Mouse (Mus musculus) layer of hippocampus, adult 9-10 months (tissue): ENCODE measurements at regions not wholly inside any gene's neighbourhood (a gene's known extent, or its start where the extent isn't known, plus 50 kb on each side); places are given as distances from the start of the nearest gene placed in this dataset.
A peak's percentile ranks its signal among the peaks of the same experiment; 100 is the strongest.

Experiments
- DNase-seq: peaks from one replicate; pipeline ENCODE4 v3.0.0; 2022; ENCODE audit warnings: low spot score

GRCm38 (mm10) chr15:67901191-67901601 is 1400.5 kb upstream of the Lrrc6 start:
- DNase-seq = no peak

- no peak for DNase-seq
These were observed 1399.1 kb upstream of the Lrrc6 start for GRCm38 (mm10) chr15:67899772-67900171.

GRCm38 (mm10) chr15:67898959-67899403 is 1398.3 kb upstream of the Lrrc6 start:
- DNase-seq = peak; percentile 70

GRCm38 (mm10) chr15:67892066-67892465 is 1391.4 kb upstream of the Lrrc6 start:
- no peak for DNase-seq

GRCm38 (mm10) chr15:67890612-67891304 is 1390.0 kb upstream of the Lrrc6 start:
- DNase-seq = no peak

- DNase-seq = no peak
These were observed 1387.8 kb upstream of the Lrrc6 start for GRCm38 (mm10) chr15:67888548-67888947.

- DNase-seq = no peak
These were observed 1354.6 kb upstream of the Lrrc6 start for GRCm38 (mm10) chr15:67855291-67855690.

GRCm38 (mm10) chr15:67850118-67850517 is 1349.4 kb upstream of the Lrrc6 start:
- no peak for DNase-seq

- DNase-seq = no peak
These were observed 1345.0 kb upstream of the Lrrc6 start for GRCm38 (mm10) chr15:67845707-67846106.

GRCm38 (mm10) chr15:67840671-67841070 is 1340.0 kb upstream of the Lrrc6 start:
- peak; percentile 76 for DNase-seq

GRCm38 (mm10) chr15:67825796-67826484 is 1325.2 kb upstream of the Lrrc6 start:
- DNase-seq = no peak

GRCm38 (mm10) chr15:67823226-67823625 is 1322.5 kb upstream of the Lrrc6 start:
- no peak for DNase-seq

GRCm38 (mm10) chr15:67799871-67800270 is 1299.2 kb upstream of the Lrrc6 start:
- DNase-seq = no peak

GRCm38 (mm10) chr15:67795578-67795977 is 1294.9 kb upstream of the Lrrc6 start:
- no peak for DNase-seq

- DNase-seq = no peak
These were observed 1292.1 kb upstream of the Lrrc6 start for GRCm38 (mm10) chr15:67792822-67793221.

GRCm38 (mm10) chr15:67788587-67788986 is 1287.9 kb upstream of the Lrrc6 start:
- no peak for DNase-seq

GRCm38 (mm10) chr15:67785583-67785982 is 1284.9 kb upstream of the Lrrc6 start:
- DNase-seq = no peak

- no peak for DNase-seq
These were observed 1283.0 kb upstream of the Lrrc6 start for GRCm38 (mm10) chr15:67783754-67784153.

GRCm38 (mm10) chr15:67782505-67782904 is 1281.8 kb upstream of the Lrrc6 start:
- no peak for DNase-seq

- no peak for DNase-seq
These were observed 1280.1 kb upstream of the Lrrc6 start for GRCm38 (mm10) chr15:67780856-67781255.

GRCm38 (mm10) chr15:67767624-67768023 is 1266.9 kb upstream of the Lrrc6 start:
- DNase-seq = no peak

- peak; percentile 20 for DNase-seq
These were observed 1258.5 kb upstream of the Lrrc6 start for GRCm38 (mm10) chr15:67759221-67759620.

GRCm38 (mm10) chr15:67750582-67750981 is 1249.9 kb upstream of the Lrrc6 start:
- no peak for DNase-seq

GRCm38 (mm10) chr15:67743332-67743731 is 1242.6 kb upstream of the Lrrc6 start:
- DNase-seq = no peak
